Mouse (Mus musculus): ENCODE data around the gene Prim1.

GRCm38 (mm10) chr10:128009735-128010134 lies 5.2 kb upstream of the Prim1 start:
- no peak for TF ChIP-seq CTCF (IDR thresholded peaks at IDR 0.05; ENCODE audit: borderline replicate concordance, extremely low read depth, insufficient read depth, insufficient read length)
- no peak for TF ChIP-seq POLR2A (IDR thresholded peaks at IDR 0.05; ENCODE audit: borderline replicate concordance, extremely low read depth, insufficient read depth, insufficient read length, poor library complexity, severe bottlenecking)
